Mouse (Mus musculus) lung, postnatal 0 days (tissue): Measurements from ENCODE around the gene Epb41l5.

Experiments used
- CTCF ChIP-seq: IDR thresholded peaks from 2 replicates; pipeline ENCODE4 v1.5.1; 2016; ENCODE audit warnings: antibody characterized with exemption, mild to moderate bottlenecking
- EP300 ChIP-seq: IDR thresholded peaks from 2 replicates; pipeline ENCODE4 v1.6.1; 2016; ENCODE audit warnings: antibody characterized with exemption, mild to moderate bottlenecking, control low read depth

- TF ChIP-seq CTCF: peak; percentile 95
- TF ChIP-seq EP300: no peak
Observed at GRCm38 (mm10) chr1:119548668-119549326, 100.0 kb downstream of the Epb41l5 start.
